Mouse (Mus musculus): ENCODE results near the gene Speg. TPM values are rescaled to one million over a fixed set of nuclear protein-coding genes. Genes with fewer than 3 reads are reported as not detected.

Speg gene
- 67.2 and 72.8 TPM in 2 replicates for polyA plus RNA-seq (2012; rRNA removed)

DNA sequence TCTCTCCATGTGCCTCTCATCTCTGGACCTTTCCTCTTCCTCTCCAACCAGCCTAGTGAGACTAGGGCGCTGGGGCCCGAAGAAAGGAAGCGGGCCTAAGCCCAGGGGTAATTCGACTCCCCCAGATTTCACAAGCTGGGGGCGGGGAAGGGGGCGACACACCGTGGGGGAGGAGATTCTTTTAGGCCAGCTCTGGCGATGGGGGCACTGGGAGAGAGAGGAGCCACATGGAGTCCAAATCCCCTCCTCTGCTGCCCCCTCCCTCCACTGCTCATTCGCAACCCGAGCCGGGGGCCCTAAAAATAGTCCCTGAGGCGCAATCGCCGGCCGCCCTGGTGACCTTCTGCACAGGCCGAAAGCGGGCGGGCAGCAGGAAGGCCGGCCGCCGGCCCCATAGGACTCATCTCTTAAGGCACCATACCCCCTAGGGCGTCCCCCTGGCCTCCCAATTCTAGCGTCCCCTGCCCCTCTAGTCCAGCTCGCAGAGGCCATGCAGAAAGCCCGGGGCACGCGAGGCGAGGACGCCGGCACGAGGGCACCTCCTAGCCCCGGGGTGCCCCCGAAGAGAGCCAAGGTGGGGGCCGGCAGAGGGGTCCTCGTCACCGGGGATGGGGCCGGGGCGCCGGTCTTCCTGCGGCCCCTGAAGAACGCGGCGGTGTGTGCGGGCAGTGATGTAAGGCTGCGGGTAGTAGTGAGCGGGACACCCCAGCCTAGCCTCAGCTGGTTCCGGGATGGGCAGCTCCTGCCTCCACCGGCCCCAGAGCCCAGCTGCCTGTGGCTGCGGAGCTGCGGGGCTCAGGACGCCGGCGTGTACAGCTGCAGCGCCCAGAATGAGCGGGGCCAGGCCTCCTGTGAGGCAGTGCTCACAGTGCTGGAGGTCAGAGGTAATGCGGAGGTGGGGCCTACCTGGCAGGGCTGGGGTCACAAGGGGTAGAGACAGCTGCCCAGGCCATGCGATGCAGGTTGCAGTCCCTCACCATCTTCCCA is at the start of gene Speg:
TSS of gene Speg (plus strand) at position 348 of the 987 bp plus-strand sequence.

DNA sequence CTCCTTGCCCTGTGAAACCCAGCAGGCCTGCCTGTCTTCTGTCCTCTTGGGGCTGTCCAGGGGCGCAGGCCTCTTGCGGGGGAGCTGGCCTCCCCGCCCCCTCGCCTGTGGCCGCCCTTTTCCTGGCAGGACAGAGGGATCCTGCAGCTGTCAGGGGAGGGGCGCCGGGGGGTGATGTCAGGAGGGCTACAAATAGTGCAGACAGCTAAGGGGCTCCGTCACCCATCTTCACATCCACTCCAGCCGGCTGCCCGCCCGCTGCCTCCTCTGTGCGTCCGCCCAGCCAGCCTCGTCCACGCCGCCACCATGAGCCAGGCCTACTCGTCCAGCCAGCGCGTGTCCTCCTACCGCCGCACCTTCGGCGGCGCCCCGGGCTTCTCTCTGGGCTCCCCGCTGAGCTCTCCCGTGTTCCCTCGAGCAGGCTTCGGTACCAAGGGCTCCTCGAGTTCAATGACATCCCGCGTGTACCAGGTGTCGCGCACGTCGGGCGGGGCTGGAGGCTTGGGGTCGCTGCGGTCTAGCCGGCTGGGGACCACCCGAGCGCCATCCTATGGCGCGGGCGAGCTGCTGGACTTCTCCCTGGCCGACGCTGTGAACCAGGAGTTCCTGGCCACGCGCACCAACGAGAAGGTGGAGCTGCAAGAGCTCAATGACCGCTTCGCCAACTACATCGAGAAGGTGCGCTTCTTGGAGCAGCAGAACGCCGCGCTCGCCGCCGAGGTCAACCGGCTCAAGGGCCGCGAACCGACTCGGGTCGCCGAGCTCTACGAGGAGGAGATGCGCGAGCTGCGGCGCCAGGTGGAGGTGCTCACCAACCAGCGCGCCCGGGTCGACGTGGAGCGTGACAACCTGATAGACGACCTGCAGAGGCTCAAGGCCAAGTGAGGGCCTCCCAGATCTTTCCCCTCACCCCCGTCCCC is 14.7 kb upstream of the Speg start, which contains the start of gene Des:
TSS of gene Des (plus strand) at position 218 of the 920 bp plus-strand sequence.

DNA sequence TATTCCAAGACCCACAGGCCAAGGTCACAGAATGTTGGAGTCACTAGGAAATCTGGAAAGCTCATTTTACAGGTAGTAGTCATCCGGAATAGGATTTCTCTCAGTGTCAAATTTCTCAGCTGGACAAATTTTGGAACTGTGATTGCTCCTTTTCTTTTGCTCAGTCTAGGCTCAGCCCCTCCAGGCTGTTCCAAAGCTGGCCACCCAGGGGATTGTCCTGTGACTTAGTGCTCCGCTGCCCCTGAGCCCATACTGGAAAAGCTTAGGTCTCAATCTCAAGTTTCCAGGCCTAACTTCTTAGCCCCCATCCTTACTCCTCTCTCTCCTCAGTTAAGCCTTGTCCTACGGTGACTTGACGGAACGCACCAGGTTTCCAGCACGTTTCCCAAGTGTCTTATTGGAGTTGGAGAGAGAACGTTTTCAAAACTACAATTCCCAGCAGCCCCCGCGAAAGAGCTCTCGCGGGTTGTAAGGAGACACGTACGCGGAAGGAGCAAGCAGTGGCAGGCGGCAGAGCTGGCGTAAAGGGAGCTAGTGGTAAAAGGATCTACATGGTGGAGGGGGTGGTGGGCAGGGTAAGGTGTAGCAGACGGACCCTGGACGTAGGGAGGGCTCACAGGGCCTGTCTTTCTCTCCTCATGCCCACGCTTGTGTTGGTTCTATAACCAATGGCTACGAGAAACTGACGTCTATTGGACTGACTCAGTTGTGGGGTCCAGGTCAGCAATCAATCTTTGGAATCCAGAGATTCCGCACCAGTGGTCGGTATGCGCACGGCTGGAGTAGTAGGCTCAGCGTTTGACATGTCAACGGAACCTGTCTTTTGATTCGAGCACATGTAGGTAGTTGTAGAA is 60.6 kb downstream of the Speg start, which contains the start of gene Gmppa:
TSS of gene Gmppa (plus strand) at position 456 of the 854 bp plus-strand sequence.

DNA sequence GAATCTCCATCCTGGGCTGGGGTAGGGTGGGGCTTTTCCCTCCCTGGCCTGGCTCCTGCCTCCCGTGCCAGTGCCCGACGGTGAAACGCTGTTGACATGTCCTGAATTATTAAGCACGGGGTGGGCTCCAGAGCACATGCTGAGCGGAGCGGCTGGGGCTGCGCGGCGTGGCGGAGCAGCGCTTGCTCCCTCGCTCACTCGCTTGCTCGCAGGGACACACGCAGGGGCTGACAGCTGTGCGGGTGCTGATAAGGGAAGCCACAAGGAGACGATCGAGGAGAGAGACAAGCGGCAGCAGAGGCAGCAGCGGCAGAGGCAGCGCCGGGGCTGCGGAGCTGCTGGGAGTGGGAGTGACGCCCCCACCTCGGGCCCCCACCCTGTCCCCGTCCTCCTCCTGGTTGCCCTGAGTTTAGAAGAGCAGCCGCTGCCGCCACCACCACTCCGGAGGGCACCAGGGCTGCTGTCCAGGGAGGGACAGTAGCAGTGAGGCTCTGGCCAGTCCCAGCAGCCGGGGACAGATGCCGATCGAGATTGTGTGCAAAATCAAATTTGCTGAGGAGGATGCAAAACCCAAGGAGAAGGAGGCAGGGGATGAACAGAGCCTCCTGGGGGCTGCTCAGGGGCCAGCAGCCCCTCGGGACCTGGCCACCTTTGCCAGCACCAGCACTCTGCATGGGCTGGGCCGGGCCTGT is 75.4 kb downstream of the Speg start, which contains the start of gene Asic4:
TSS of gene Asic4 (plus strand) at position 123 of the 692 bp plus-strand sequence.

DNA sequence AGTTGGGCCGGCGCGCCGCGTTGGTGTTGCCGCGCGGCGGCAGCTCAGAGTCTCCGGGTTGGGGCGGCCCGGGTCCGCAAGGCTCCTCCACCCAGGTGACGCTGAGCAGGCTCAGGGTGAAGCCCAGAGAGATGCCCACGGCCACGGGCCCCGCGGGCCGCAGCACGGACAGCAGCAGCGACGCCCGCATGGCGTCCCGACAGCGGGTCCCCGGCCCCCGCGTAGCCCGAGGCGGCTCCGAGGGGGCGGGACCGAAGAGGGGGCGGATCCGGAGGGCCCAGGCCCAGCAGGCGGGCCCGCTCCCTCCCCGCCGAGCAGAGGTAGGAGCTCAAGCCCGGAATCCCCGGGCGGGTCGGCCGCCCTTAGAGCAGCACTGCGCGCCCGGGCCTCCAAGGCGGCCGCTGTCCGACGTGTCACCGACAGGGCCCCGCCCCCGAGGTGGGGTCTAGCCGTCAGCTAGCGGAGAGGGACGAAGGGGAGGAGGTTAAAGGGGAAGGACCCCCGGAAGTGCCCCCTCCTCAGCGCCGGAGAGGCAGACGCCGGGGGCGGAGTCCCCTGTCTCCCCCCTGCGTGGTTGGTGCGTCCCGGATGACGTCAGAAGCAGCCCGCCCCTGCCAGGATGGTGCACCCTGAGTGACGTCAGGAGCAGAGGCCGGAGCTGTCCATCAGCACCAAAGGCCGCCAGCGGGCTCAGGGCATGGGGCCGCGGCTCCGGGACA is 104.0 kb downstream of the Speg start, which contains the start of the genes Chpf and Tmem198:
TSS of gene Chpf (minus strand) at position 392 of the 719 bp plus-strand sequence.
TSS of gene Tmem198 (plus strand) at position 617 of the 719 bp plus-strand sequence.

Other genes starting within 250 kb of the Speg start
- gene Slc23a3, start 241.4 kb upstream of the Speg start, polyA plus RNA-seq (2012; rRNA removed), result 3.2 and 4.2 TPM in 2 replicates
- gene Cnppd1, start 232.6 kb upstream of the Speg start, polyA plus RNA-seq (2012; rRNA removed), result 76.1 and 79.1 TPM in 2 replicates
- gene Retreg2, start 232.5 kb upstream of the Speg start, polyA plus RNA-seq (2012; rRNA removed), result 112 and 187 TPM in 2 replicates
- 87.5 and 101 TPM in 2 replicates for gene Zfand2b, start 206.7 kb upstream of the Speg start, polyA plus RNA-seq (2012; rRNA removed)
- 52.0 and 58.9 TPM in 2 replicates for gene Abcb6, start 194.9 kb upstream of the Speg start, polyA plus RNA-seq (2012; rRNA removed)
- gene Ankzf1, start 183.1 kb upstream of the Speg start, polyA plus RNA-seq (2012; rRNA removed), result 18.2 and 19.4 TPM in 2 replicates
- 91.9 and 103 TPM in 2 replicates for gene Atg9a, start 183.1 kb upstream of the Speg start, polyA plus RNA-seq (2012; rRNA removed)
- gene Glb1l, start 164.5 kb upstream of the Speg start, polyA plus RNA-seq (2012; rRNA removed), result 3.3 and 5.5 TPM in 2 replicates
- gene Stk16, start 164.5 kb upstream of the Speg start, polyA plus RNA-seq (2012; rRNA removed), result 166 and 233 TPM in 2 replicates
- gene Tuba4a, start 155.4 kb upstream of the Speg start, polyA plus RNA-seq (2012; rRNA removed), result 93.3 and 109 TPM in 2 replicates
- gene A630095N17Rik, start 143.2 kb upstream of the Speg start, polyA plus RNA-seq (2012; rRNA removed), result not detected in 2 replicates
- 32.2 and 35.1 TPM in 2 replicates for gene Dnajb2, start 138.9 kb upstream of the Speg start, polyA plus RNA-seq (2012; rRNA removed)
- gene Ptprn, start 110.8 kb upstream of the Speg start, polyA plus RNA-seq (2012; rRNA removed), result 12.7 and 13.4 TPM in 2 replicates
- 12.2 and 18.9 TPM in 2 replicates for gene Resp18, start 96.9 kb upstream of the Speg start, polyA plus RNA-seq (2012; rRNA removed)
- gene Dnpep, start 57.3 kb upstream of the Speg start, polyA plus RNA-seq (2012; rRNA removed), result 187 and 208 TPM in 2 replicates
- 766 and 827 TPM in 2 replicates for gene Des, start 15.0 kb upstream of the Speg start, polyA plus RNA-seq (2012; rRNA removed)
- 167 and 216 TPM in 2 replicates for gene Gmppa, start 60.6 kb downstream of the Speg start, polyA plus RNA-seq (2012; rRNA removed)
- gene Asic4, start 75.1 kb downstream of the Speg start, polyA plus RNA-seq (2012; rRNA removed), result 0.26 and 0.29 TPM in 2 replicates
- 101 and 104 TPM in 2 replicates for gene Chpf, start 104.0 kb downstream of the Speg start, polyA plus RNA-seq (2012; rRNA removed)
- gene Tmem198, start 104.2 kb downstream of the Speg start, polyA plus RNA-seq (2012; rRNA removed), result 4.9 and 6.0 TPM in 2 replicates
- 13.4 and 13.8 TPM in 2 replicates for gene Obsl1, start 131.2 kb downstream of the Speg start, polyA plus RNA-seq (2012; rRNA removed)
- 7.9 and 8.0 TPM in 2 replicates for gene Inha, start 131.8 kb downstream of the Speg start, polyA plus RNA-seq (2012; rRNA removed)
- 36.4 and 44.6 TPM in 2 replicates for gene Stk11ip, start 146.2 kb downstream of the Speg start, polyA plus RNA-seq (2012; rRNA removed)
- 11.4 and 11.6 TPM in 2 replicates for gene Slc4a3, start 171.0 kb downstream of the Speg start, polyA plus RNA-seq (2012; rRNA removed)